Mouse (Mus musculus) brain, embryonic 14.5 days (tissue): ENCODE data around the gene Lrrtm4.

Source experiments
- CTCF ChIP-seq: fragments of 200-500 bp; IDR thresholded peaks from 2 replicates; pipeline ENCODE4 v1.5.1; 2012; ENCODE audit warnings: inconsistent platforms, mild to moderate bottlenecking, moderate library complexity, borderline replicate concordance; ENCODE audit not compliant: insufficient read depth, insufficient read length; ENCODE audit errors: extremely low read depth
- POLR2A ChIP-seq: fragments of 200-500 bp; IDR thresholded peaks from 2 replicates; pipeline ENCODE4 v1.6.1; 2012; ENCODE audit warnings: mild to moderate bottlenecking, inconsistent platforms, borderline replicate concordance; ENCODE audit not compliant: poor library complexity, insufficient read depth, insufficient read length, severe bottlenecking; ENCODE audit errors: extremely low read depth

GRCm38 (mm10) chr6:80303568-80303967 is 284.9 kb downstream of the Lrrtm4 start:
- TF ChIP-seq POLR2A (no peak), CTCF (no peak)
